8 mouse cellular contexts compared by ENCODE assay signal in the genomic region with DNA sequence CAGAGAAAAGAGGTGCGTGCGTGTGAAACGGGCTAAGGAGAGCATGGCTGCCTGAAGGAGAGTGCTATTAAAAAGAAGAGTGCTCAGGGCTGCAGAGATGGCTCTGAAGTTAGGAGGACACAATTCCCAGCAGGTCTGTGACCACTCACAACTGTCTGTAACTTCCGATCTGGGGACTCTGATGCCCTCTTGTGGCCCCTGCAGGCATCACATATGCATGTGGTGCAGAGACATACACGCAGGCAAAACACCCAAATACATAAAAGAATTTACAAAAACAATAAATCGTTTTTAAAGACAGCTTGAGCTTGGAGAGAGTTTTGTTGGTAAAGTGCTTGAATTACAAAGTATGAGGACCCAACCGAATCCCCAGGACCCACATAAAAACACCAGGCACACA. TPM values are rescaled to one million over a fixed set of nuclear protein-coding genes. Genes with fewer than 3 reads are reported as not detected.
DNase-seq lines count a peak whose midpoint lies in the region; ATAC-seq and TF ChIP-seq lines count a peak whose summit lies in the region.

No protein-coding gene starts in this region.

- H3K4me1 ChIP-seq in intestine, postnatal 0 days (replicated peaks; ENCODE audit: control insufficient read depth, insufficient read depth, low read length), result no peaks in the 10 kb centered on the region
- H3K4me1 ChIP-seq in intestine, embryonic 16.5 days (ENCODE audit: control insufficient read depth, insufficient read depth, low read length), result peaks cover 3% of the 10 kb centered on the region; the same call in 1 of the 2 replicates
- peaks cover 47% of the 10 kb centered on the region for H3K4me1 ChIP-seq in E14TG2a.4 (replicated peaks; ENCODE audit: low read depth, low read length)

- ATAC-seq in intestine, postnatal 0 days, result no peak
- ATAC-seq in intestine, embryonic 16.5 days, result no peak

- no peaks in the 10 kb centered on the region for H3K27me3 ChIP-seq in intestine, postnatal 0 days (replicated peaks; ENCODE audit: control insufficient read depth, insufficient read depth, low read length)
- no peaks in the 10 kb centered on the region for H3K27me3 ChIP-seq in intestine, embryonic 16.5 days (replicated peaks; ENCODE audit: control insufficient read depth, insufficient read depth, low read length)
- H3K27me3 ChIP-seq in E14TG2a.4 (ENCODE audit: insufficient read depth, low read length), result peaks cover 9% of the 10 kb centered on the region; the same call in 1 of the 2 replicates

- H3K36me3 ChIP-seq in intestine, postnatal 0 days (ENCODE audit: control insufficient read depth, insufficient read depth), result peaks cover 11% of the 10 kb centered on the region; the same call in 1 of the 2 replicates
- no peaks in the 10 kb centered on the region for H3K36me3 ChIP-seq in intestine, embryonic 16.5 days (ENCODE audit: control insufficient read depth, insufficient read depth, low read length)
- H3K36me3 ChIP-seq in E14TG2a.4 (ENCODE audit: insufficient read depth, low read length), result no peaks in the 10 kb centered on the region

- DNase-seq in B cell, adult 2 months, result peak; percentile 65 to 72
- peak; percentile 68 for DNase-seq in embryo, embryonic 10 days (ENCODE audit: low spot score)
- DNase-seq in lung, adult 18-20 months, result peak; percentile 45 to 46
- peak; percentile 82 for DNase-seq in testis, postnatal 10 days (ENCODE audit: low spot score)
- DNase-seq in urinary bladder, postnatal 10 days (ENCODE audit: low spot score), result no peak

- TF ChIP-seq CTCF in intestine, postnatal 0 days (IDR thresholded peaks at IDR 0.05; ENCODE audit: low read depth), result peak; percentile 80
- TF ChIP-seq CTCF in E14TG2a.4 (conservative IDR thresholded peaks at IDR 0.05; ENCODE audit: low read length), result peak; percentile 88

- no peaks in the 10 kb centered on the region for H3K9me3 ChIP-seq in intestine, postnatal 0 days (ENCODE audit: control insufficient read depth)
- no peaks in the 10 kb centered on the region for H3K9me3 ChIP-seq in intestine, embryonic 16.5 days (ENCODE audit: control insufficient read depth, low read length)
- no peaks in the 10 kb centered on the region for H3K9me3 ChIP-seq in E14TG2a.4 (ENCODE audit: low read length)

- WGBS in intestine, postnatal 0 days, result 36% methylated on average over 7 of the region's 7 CpGs
- whole genome bisulfite sequencing in intestine, embryonic 16.5 days, result 37% methylated on average over 7 of the region's 7 CpGs

- H3K27ac ChIP-seq in intestine, postnatal 0 days (ENCODE audit: low read depth, low read length), result no peak overlapping the region
- no peak overlapping the region for H3K27ac ChIP-seq in intestine, embryonic 16.5 days (ENCODE audit: low read length)

- H3K4me2 ChIP-seq in intestine, postnatal 0 days (replicated peaks; ENCODE audit: low read depth), result no peak overlapping the region
- H3K4me2 ChIP-seq in intestine, embryonic 16.5 days (ENCODE audit: low read depth, low read length), result no peak overlapping the region

- no peak overlapping the region for H3K9ac ChIP-seq in intestine, postnatal 0 days (ENCODE audit: low read depth, low read length)
- no peak overlapping the region for H3K9ac ChIP-seq in intestine, embryonic 16.5 days (ENCODE audit: low read depth, low read length)

- no peak overlapping the region for H3K4me3 ChIP-seq in intestine, postnatal 0 days (ENCODE audit: low read depth, low read length)
- H3K4me3 ChIP-seq in intestine, embryonic 16.5 days (ENCODE audit: low read length), result no peak overlapping the region
- H3K4me3 ChIP-seq in E14TG2a.4 (replicated peaks; ENCODE audit: low read length), result no peak overlapping the region

RNA-seq across cellular contexts. Expression of gene Cep170b, which starts 3.1 kb away (rescaled TPM):
- polyA plus RNA-seq in intestine, postnatal 0 days (2015; fragmentation: Nextera tagmentation; extraction: Ambion mirVana), result 12.7 and 13.4 TPM in 2 replicates
- polyA plus RNA-seq in intestine, embryonic 16.5 days (2015; fragmentation: Nextera tagmentation; extraction: Ambion mirVana), result 12.4 and 13.2 TPM in 2 replicates

RNA-seq across cellular contexts. Expression of gene Zbtb42, which starts 38.5 kb away (rescaled TPM):
- polyA plus RNA-seq in intestine, postnatal 0 days (2015; fragmentation: Nextera tagmentation; extraction: Ambion mirVana), result 8.1 and 8.3 TPM in 2 replicates
- polyA plus RNA-seq in intestine, embryonic 16.5 days (2015; fragmentation: Nextera tagmentation; extraction: Ambion mirVana), result 6.8 and 8.2 TPM in 2 replicates

RNA-seq across cellular contexts. Expression of gene Akt1, which starts 42.5 kb away (rescaled TPM):
- polyA plus RNA-seq in intestine, postnatal 0 days (2015; fragmentation: Nextera tagmentation; extraction: Ambion mirVana), result 121 and 125 TPM in 2 replicates
- 56.5 and 65.5 TPM in 2 replicates for polyA plus RNA-seq in intestine, embryonic 16.5 days (2015; fragmentation: Nextera tagmentation; extraction: Ambion mirVana)

RNA-seq across cellular contexts. Expression of gene Pld4, which starts 43.3 kb away (rescaled TPM):
- polyA plus RNA-seq in intestine, postnatal 0 days (2015; fragmentation: Nextera tagmentation; extraction: Ambion mirVana), result 6.7 and 6.9 TPM in 2 replicates
- 12.2 and 13.0 TPM in 2 replicates for polyA plus RNA-seq in intestine, embryonic 16.5 days (2015; fragmentation: Nextera tagmentation; extraction: Ambion mirVana)
